ENCODE assay signal across 8 mouse cellular contexts in the genomic region with DNA sequence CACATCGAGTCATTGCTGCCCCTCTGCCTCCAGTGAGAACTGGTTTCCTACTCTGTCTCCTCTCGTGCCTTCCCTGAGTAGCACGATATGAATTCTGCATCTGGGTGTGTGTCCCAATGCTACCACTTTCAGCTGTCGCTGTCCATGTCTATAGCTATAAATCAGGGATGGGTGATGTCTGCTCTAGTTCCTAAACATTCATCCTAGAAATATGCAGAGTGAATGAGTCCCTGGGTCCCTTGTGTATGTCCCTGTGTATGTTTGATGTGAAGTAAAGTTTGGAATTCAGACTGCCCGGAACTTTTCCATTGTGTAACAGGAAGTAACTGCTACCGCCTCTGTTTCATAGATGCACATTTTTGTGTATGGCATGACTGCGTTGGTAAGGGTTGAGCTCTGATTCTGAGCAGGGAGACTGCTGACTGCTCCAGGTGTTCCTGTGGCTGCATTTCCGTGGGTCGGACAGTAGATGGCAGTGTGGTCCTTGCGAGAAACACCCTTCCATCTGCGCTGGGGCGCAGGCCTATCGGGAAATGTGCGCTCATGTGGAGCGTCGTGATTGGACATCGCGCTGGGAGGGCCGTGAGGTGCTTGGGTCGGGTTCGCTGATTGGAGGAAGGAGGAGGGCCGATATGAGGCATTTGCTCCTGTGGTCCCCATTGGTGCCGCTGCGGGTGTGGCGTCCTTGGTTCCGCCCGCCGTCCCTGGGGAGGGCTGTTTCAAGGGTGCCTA. TPM values are rescaled to one million over a fixed set of nuclear protein-coding genes. Genes with fewer than 3 reads are reported as not detected.
DNase-seq lines count a peak whose midpoint lies in the region; ATAC-seq and TF ChIP-seq lines count a peak whose summit lies in the region.

No protein-coding gene starts in this region.

- peak; percentile 100 for ATAC-seq in G1E (ENCODE audit: extremely low read depth, insufficient number of reproducible peaks, low FRiP score, poor library complexity, severe bottlenecking)
- peak; percentile 100 for ATAC-seq in forebrain, postnatal 0 days
- peak; percentile 100 for ATAC-seq in lung, embryonic 15.5 days (ENCODE audit: borderline replicate concordance, extremely low read depth, low FRiP score, low TSS enrichment)

- no peaks in the 10 kb centered on the region for H3K9me3 ChIP-seq in G1E (replicated peaks)
- no peaks in the 10 kb centered on the region for H3K9me3 ChIP-seq in forebrain, postnatal 0 days (ENCODE audit: low read length)
- no peaks in the 10 kb centered on the region for H3K9me3 ChIP-seq in lung, embryonic 15.5 days

- TF ChIP-seq POLR2A in cerebellum, adult 2 months (IDR thresholded peaks at IDR 0.05; ENCODE audit: borderline replicate concordance, insufficient read depth, low read length) = no peak

- no peak overlapping the region for H3K27ac ChIP-seq in cerebellum, adult 2 months (ENCODE audit: insufficient read depth, low read length)
- H3K27ac ChIP-seq in forebrain, postnatal 0 days (ENCODE audit: low read depth, low read length) = peak overlapping the region; percentile 70; the same call in 1 of the 2 replicates
- H3K27ac ChIP-seq in lung, embryonic 15.5 days = peak overlapping the region; percentile 60

- 11% methylated on average over 28 of the region's 28 CpGs for WGBS in cerebellum, adult 2 months
- 11% methylated on average over 28 of the region's 28 CpGs for WGBS in forebrain, postnatal 0 days
- WGBS in lung, embryonic 15.5 days = 9% methylated on average over 28 of the region's 28 CpGs

- H3K4me2 ChIP-seq in forebrain, postnatal 0 days (ENCODE audit: low read depth) = peak overlapping the region; percentile 56
- H3K4me2 ChIP-seq in lung, embryonic 15.5 days = peak overlapping the region; percentile 63

- peak; percentile 99 for DNase-seq in G1E (ENCODE audit: low spot score)
- peak; percentile 94 to 98 for DNase-seq in cerebellum, adult 2 months
- DNase-seq in forebrain, postnatal 0 days = peak; percentile 99
- DNase-seq in heart, postnatal 4 days = peak; percentile 94
- DNase-seq in layer of hippocampus, adult 8-10 months (ENCODE audit: low spot score in 2 of 2) = peak; percentile 97 to 98
- DNase-seq in ovary, adult 18-20 months (ENCODE audit: low spot score) = peak; percentile 95
- DNase-seq in thymus, postnatal 0 days (ENCODE audit: low spot score) = peak; percentile 98

- TF ChIP-seq CTCF in G1E (IDR thresholded peaks at IDR 0.05; ENCODE audit: low read depth, low read length) = peak; percentile 89
- TF ChIP-seq CTCF in cerebellum, adult 2 months (IDR thresholded peaks at IDR 0.05; ENCODE audit: borderline replicate concordance, insufficient read depth, low read depth, low read length) = peak; percentile 100
- peak; percentile 100 for TF ChIP-seq CTCF in forebrain, postnatal 0 days (IDR thresholded peaks at IDR 0.05; ENCODE audit: low read depth)

- H3K4me3 ChIP-seq in G1E (ENCODE audit: low read depth, low read length) = peak overlapping the region; percentile 64; the same call in 1 of the 2 replicates
- peak overlapping the region; percentile 52 for H3K4me3 ChIP-seq in cerebellum, adult 2 months (replicated peaks; ENCODE audit: insufficient read depth, low read depth, low read length)
- H3K4me3 ChIP-seq in forebrain, postnatal 0 days (ENCODE audit: low read depth, low read length) = peak overlapping the region; percentile 42
- H3K4me3 ChIP-seq in lung, embryonic 15.5 days = peak overlapping the region; percentile 50

- peaks cover 77% of the 10 kb centered on the region for H3K36me3 ChIP-seq in G1E (replicated peaks)
- peaks cover 4% of the 10 kb centered on the region for H3K36me3 ChIP-seq in forebrain, postnatal 0 days (ENCODE audit: insufficient read depth)
- H3K36me3 ChIP-seq in lung, embryonic 15.5 days = peaks cover 16% of the 10 kb centered on the region; the same call in 1 of the 2 replicates

- H3K27me3 ChIP-seq in G1E (ENCODE audit: insufficient read depth, low read length) = no peaks in the 10 kb centered on the region
- no peaks in the 10 kb centered on the region for H3K27me3 ChIP-seq in cerebellum, adult 2 months (ENCODE audit: control insufficient read depth, insufficient read depth, low read length)
- no peaks in the 10 kb centered on the region for H3K27me3 ChIP-seq in forebrain, postnatal 0 days (ENCODE audit: insufficient read depth, low read length)
- H3K27me3 ChIP-seq in lung, embryonic 15.5 days = no peaks in the 10 kb centered on the region

- peaks cover 33% of the 10 kb centered on the region for H3K4me1 ChIP-seq in G1E (ENCODE audit: insufficient read depth, low read depth, low read length)
- no peaks in the 10 kb centered on the region for H3K4me1 ChIP-seq in cerebellum, adult 2 months (ENCODE audit: control insufficient read depth, insufficient read depth, low read length)
- H3K4me1 ChIP-seq in forebrain, postnatal 0 days (ENCODE audit: insufficient read depth) = no peaks in the 10 kb centered on the region
- 0 out of 2 replicates have a peak, but pooled peaks cover 4% of the 10 kb centered on the region for H3K4me1 ChIP-seq in lung, embryonic 15.5 days

- H3K9ac ChIP-seq in forebrain, postnatal 0 days = 0 out of 2 replicates have a peak overlapping the region, but pooled peaks have one; percentile 36
- H3K9ac ChIP-seq in lung, embryonic 15.5 days = peak overlapping the region; percentile 42

RNA-seq across cellular contexts. Expression of gene Mrps27, which starts 8.3 kb away (rescaled TPM):
- total RNA-seq in G1E (2014; fragmentation: Nextera tagmentation) (17.2 and 18.4 TPM in 2 replicates), G1E (2017) (20.9 and 26.1 TPM in 2 replicates)
- polyA plus RNA-seq in G1E (2012) = 11.4 and 14.5 TPM in 2 replicates
- polyA plus RNA-seq in cerebellum, adult 2 months (2012; rRNA removed) = 36.8 and 38.5 TPM in 2 replicates
- total RNA-seq in forebrain, postnatal 0 days (2014; rRNA removed) = 21.9 and 23.9 TPM in 2 replicates
- polyA plus RNA-seq in forebrain, postnatal 0 days (2015; fragmentation: Nextera tagmentation; extraction: Ambion mirVana) = 39.1 and 39.6 TPM in 2 replicates
- total RNA-seq in heart, postnatal 4 days (2021) = 10 to 100 TPM; 50.9 to 52.2 TPM
- total RNA-seq in layer of hippocampus, adult 8-10 months (2022) = 10 to 100 TPM; 23.5 to 32.8 (median 26.8) TPM
- 62.2 and 62.3 TPM in 2 replicates for polyA plus RNA-seq in lung, embryonic 15.5 days (2015; fragmentation: Nextera tagmentation; extraction: Ambion mirVana)
- polyA plus RNA-seq in thymus, postnatal 0 days (2015; fragmentation: Nextera tagmentation; extraction: Ambion mirVana) = 38.0 and 38.5 TPM in 2 replicates

RNA-seq across cellular contexts. Expression of gene Ptcd2, which starts 8.4 kb away (rescaled TPM):
- 34.7 and 36.1 TPM in 2 replicates for total RNA-seq in G1E (2014; fragmentation: Nextera tagmentation)
- total RNA-seq in G1E (2017) = 56.1 and 58.8 TPM in 2 replicates
- 28.5 and 32.4 TPM in 2 replicates for polyA plus RNA-seq in G1E (2012)
- 37.6 and 38.5 TPM in 2 replicates for polyA plus RNA-seq in cerebellum, adult 2 months (2012; rRNA removed)
- 47.6 and 50.6 TPM in 2 replicates for total RNA-seq in forebrain, postnatal 0 days (2014; rRNA removed)
- polyA plus RNA-seq in forebrain, postnatal 0 days (2015; fragmentation: Nextera tagmentation; extraction: Ambion mirVana) = 57.6 and 59.2 TPM in 2 replicates
- total RNA-seq in heart, postnatal 4 days (2021) = 10 to 100 TPM; 37.9 to 40.6 TPM
- 10 to 100 TPM; 26.4 to 35.2 (median 29.1) TPM for total RNA-seq in layer of hippocampus, adult 8-10 months (2022)
- 45.3 and 45.4 TPM in 2 replicates for polyA plus RNA-seq in lung, embryonic 15.5 days (2015; fragmentation: Nextera tagmentation; extraction: Ambion mirVana)
- 56.6 and 62.3 TPM in 2 replicates for polyA plus RNA-seq in thymus, postnatal 0 days (2015; fragmentation: Nextera tagmentation; extraction: Ambion mirVana)
